Mouse (Mus musculus) retina, embryonic 14.5 days (tissue): Measurements from ENCODE around the gene Rnf224.
"Not testable (repeated sequence)": the region's sequence is repeated elsewhere in the genome, so short reads cannot be mapped to it uniquely, and the experiment has no call there.

Source experiments
- DNase-seq: peaks from one replicate; pipeline ENCODE4 v3.0.0-alpha.2; 2015; ENCODE audit warnings: low spot score

Gene Rnf224

DNA sequence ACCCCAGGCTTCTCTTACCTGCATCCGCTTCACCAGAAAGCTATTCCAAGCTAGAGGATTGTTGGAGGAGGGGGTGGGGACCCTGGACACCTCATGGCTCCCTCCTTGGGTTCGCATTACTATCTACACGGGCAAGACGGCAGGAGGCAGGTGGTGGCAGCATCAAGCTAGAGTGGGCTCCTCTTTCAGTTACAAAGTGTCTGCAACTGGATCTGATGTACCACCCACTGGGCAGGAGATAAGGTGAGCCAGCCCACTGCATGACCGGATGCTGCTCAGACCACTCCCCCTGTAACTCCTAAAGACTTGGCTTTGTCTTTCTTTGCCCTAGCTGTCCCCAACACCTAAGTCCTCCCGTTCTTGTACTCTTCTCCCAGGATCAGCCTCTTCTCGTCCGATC is at the start of gene Rnf224:
Gene Rnf224, minus strand, starts transcription at position 174 of the 400 bp plus-strand sequence.
- no peak for DNase-seq

DNA sequence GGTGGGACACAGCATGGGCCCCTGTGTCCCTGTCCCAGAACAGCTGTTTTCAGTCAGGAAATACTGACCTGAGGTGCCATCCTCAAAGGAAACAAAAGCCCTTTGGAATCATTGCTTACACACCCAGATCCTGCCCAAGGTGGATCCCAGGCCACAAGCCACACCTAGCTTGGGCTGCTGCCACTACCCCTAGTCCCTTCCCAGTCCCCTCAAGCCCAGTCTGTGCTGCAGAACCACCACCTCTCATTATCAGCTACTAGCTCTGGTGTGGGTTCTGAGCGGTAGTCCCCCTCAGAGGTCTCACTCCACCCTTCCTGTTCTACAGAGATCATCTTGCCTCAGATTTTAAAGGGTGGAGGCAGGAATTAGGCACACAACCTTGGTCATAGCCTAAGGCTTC is 49.7 kb upstream of the Rnf224 start:
- DNase-seq, result no peak

DNA sequence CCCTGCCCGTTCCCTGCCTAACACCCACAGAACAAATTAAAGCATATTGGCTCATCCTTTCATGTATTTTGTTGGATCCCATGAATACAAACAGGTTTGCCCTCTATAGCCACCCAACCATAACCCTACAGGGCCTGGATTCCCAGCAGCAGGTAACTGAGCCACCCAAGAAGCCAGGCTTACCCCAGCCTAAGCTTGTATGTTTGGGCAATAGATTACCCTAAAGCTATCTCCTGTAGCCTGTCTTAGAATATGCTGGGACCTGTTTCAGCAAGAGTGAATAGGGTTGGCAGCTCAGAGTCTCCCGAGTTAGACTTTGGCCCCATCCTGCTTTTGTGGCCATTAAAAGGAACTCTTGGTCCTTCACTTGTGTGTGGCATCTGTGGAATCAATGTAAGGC is 49.0 kb upstream of the Rnf224 start:
- DNase-seq, result no peak

- peak; percentile 93 for DNase-seq
These were observed 42.6 kb upstream of the Rnf224 start for GRCm38 (mm10) chr2:25278928-25279882.

GRCm38 (mm10) chr2:25273010-25273409 is 36.4 kb upstream of the Rnf224 start:
- DNase-seq, result no peak

GRCm38 (mm10) chr2:25272515-25272914 is 35.9 kb upstream of the Rnf224 start:
- no peak for DNase-seq

- DNase-seq, result peak; percentile 99
These were observed 35.4 kb upstream of the Rnf224 start, which contains the start of the genes Ssna1 and Anapc2 for GRCm38 (mm10) chr2:25271827-25272511. TSS of gene Ssna1 (minus strand) at chr2:25272438. TSS of gene Anapc2 (plus strand) at chr2:25272478.

DNA sequence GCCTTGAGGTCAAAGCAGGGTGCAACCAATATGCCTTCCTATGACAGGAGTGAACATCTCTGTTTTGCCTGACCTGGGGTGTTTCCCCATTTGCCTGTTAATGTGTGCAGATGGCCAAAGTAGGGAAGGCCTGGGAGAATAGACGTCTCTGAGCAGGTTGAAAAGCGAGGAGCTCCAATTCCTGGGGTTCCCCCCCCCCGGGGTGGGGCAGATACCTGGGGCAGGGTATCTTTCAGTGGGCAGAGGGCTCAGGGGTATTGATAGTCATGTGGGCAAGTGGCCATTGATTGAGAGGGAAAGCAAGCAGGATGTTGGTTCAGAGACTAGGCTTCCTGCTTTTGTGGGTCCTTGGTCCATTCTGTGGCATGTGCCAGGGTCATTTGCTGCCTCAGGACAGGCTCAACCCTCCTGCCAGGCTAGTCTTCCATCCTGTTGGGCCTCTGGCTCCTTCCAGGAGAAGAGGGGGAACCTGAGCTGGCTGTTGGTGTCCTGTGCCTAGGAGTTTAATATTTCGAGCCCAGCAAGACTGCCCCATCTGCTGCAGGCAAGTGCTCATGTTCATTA is 31.2 kb upstream of the Rnf224 start:
- no peak for DNase-seq

DNA sequence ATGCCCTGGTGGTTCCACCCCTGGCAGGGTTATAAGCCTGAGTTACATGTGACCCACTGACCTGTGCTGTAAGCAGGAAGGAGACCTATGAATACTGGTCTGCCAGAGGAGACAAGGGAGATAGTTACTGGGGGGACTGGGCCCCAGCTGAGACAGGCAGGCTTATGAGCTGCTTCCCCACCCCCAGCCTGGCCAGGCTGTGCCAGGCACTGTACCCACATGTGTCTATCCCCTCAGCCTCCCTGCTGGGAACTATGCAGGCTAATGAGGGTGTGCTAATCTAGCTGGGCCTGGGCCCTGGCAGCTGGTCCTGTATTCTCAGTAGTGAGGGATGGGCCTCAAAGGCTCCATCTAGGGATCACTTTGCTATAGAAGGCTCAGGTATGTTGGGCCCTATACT is 30.7 kb upstream of the Rnf224 start:
- no peak for DNase-seq

DNA sequence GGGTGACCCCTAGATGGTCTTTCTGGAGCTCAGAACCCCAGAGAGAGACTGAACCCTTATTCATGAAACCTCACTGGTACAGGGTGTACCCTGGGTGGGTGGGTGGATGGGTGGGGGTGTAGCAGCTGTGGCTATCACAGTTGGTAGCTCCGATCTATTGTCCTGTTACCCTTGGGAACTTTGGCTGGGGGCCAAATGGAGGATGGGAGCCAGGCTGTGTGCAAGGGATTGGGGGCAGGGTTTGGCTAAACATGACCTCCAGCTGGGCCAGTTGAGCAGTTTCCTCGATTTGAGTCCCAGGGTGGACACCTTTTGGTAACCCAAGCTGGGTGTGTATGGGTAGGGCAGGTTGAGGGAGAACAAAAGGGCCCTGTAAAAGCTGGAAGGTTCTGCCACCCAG is 30.1 kb upstream of the Rnf224 start:
- DNase-seq, result no peak

GRCm38 (mm10) chr2:25265897-25266656 is 29.5 kb upstream of the Rnf224 start:
- DNase-seq, result no peak

DNA sequence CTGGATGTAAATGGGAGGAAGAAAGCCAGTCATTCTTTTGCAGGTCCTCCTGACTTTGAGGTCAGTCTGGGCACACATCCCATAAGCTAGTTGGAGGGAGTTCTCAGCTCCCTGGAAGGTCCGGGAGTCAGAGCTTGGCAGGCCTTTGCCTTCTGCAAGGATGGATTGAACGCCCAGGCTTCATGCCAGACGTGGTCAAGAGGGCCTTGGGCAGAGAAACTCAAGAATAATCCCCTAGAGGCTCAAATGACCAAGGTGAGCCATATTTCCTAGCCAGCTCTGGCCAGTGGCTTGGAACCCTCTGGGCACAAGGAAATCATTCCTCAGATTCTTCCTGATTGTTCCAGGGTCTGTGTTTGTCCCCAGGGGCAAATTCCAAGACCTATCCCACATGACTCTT is 28.3 kb upstream of the Rnf224 start:
- DNase-seq, result no peak

- no peak for DNase-seq
These were observed 27.7 kb upstream of the Rnf224 start for GRCm38 (mm10) chr2:25264286-25264660.

GRCm38 (mm10) chr2:25263623-25264285 is 27.2 kb upstream of the Rnf224 start:
- no peak for DNase-seq

GRCm38 (mm10) chr2:25262795-25263622 is 26.4 kb upstream of the Rnf224 start:
- DNase-seq, result peak; percentile 51

GRCm38 (mm10) chr2:25262291-25262767 is 25.7 kb upstream of the Rnf224 start, which contains the start of gene Tprn:
TSS of gene Tprn (plus strand) at chr2:25262618.
- DNase-seq, result peak; percentile 97

DNA sequence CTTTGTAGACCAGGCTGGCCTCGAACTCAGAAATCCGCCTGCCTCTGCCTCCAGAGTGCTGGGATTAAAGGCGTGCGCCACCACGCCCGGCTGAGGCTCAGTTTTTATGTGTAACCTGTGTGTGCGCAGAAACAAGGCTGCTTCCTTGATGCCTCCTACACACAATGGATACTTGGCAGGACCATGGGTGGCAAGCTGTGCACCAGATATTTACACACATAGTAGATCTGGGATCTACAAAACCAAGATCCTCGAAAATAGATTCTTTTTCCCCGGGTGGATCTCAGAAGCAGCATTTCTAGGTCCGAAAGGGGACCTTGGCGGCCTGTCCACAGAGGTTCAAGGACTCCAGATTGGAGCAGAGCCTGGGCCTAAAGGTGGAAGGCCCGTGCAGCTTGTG is 25.3 kb upstream of the Rnf224 start:
- DNase-seq, result no peak

GRCm38 (mm10) chr2:25258887-25259286 is 22.3 kb upstream of the Rnf224 start:
- DNase-seq, result peak; percentile 32

- not testable (repeated sequence) for DNase-seq
These were observed 20.7 kb upstream of the Rnf224 start for GRCm38 (mm10) chr2:25257250-25257649.

GRCm38 (mm10) chr2:25256443-25257109 is 20.0 kb upstream of the Rnf224 start:
- DNase-seq, result peak; percentile 60
